Mouse (Mus musculus): ENCODE measurements around the gene Gpr87. TPM values are rescaled to one million over a fixed set of nuclear protein-coding genes. Genes with fewer than 3 reads are reported as not detected.

The Gpr87 gene
- polyA plus RNA-seq, 1 experiment from 2014 or later = not detected

GRCm38 (mm10) chr3:59225411-59225810 is 30.5 kb upstream of the Gpr87 start:
- no peaks in the 10 kb centered on the region for H3K27me3 ChIP-seq (replicated peaks; ENCODE audit: control insufficient read depth, insufficient read depth, low read length)
- no peak overlapping the region for H3K9ac ChIP-seq (ENCODE audit: low read depth, low read length)
- H3K36me3 ChIP-seq (ENCODE audit: control insufficient read depth, insufficient read depth) = no peaks in the 10 kb centered on the region
- no peak for ATAC-seq
- H3K27ac ChIP-seq (ENCODE audit: low read depth, low read length) = no peak overlapping the region
- no peak for TF ChIP-seq CTCF (IDR thresholded peaks at IDR 0.05; ENCODE audit: low read depth)
- H3K4me3 ChIP-seq (ENCODE audit: low read depth, low read length) = no peak overlapping the region
- H3K9me3 ChIP-seq (ENCODE audit: control insufficient read depth) = no peaks in the 10 kb centered on the region
- H3K4me2 ChIP-seq (replicated peaks; ENCODE audit: low read depth) = no peak overlapping the region
- no peaks in the 10 kb centered on the region for H3K4me1 ChIP-seq (replicated peaks; ENCODE audit: control insufficient read depth, insufficient read depth, low read length)

- no peak overlapping the region for H3K4me2 ChIP-seq (replicated peaks; ENCODE audit: low read depth)
- no peak for TF ChIP-seq CTCF (IDR thresholded peaks at IDR 0.05; ENCODE audit: low read depth)
- no peaks in the 10 kb centered on the region for H3K4me1 ChIP-seq (replicated peaks; ENCODE audit: control insufficient read depth, insufficient read depth, low read length)
- H3K36me3 ChIP-seq (ENCODE audit: control insufficient read depth, insufficient read depth) = no peaks in the 10 kb centered on the region
- no peaks in the 10 kb centered on the region for H3K27me3 ChIP-seq (replicated peaks; ENCODE audit: control insufficient read depth, insufficient read depth, low read length)
- H3K27ac ChIP-seq (ENCODE audit: low read depth, low read length) = no peak overlapping the region
- no peak overlapping the region for H3K4me3 ChIP-seq (ENCODE audit: low read depth, low read length)
- 88% methylated on average over 2 of the region's 2 CpGs for WGBS
- no peaks in the 10 kb centered on the region for H3K9me3 ChIP-seq (ENCODE audit: control insufficient read depth)
- no peak for ATAC-seq
- H3K9ac ChIP-seq (ENCODE audit: low read depth, low read length) = no peak overlapping the region
Measured at GRCm38 (mm10) chr3:59222303-59222702, 27.4 kb upstream of the Gpr87 start.

GRCm38 (mm10) chr3:59219326-59219725 is 24.4 kb upstream of the Gpr87 start:
- no peak overlapping the region for H3K27ac ChIP-seq (ENCODE audit: low read depth, low read length)
- no peak for ATAC-seq
- no peaks in the 10 kb centered on the region for H3K36me3 ChIP-seq (ENCODE audit: control insufficient read depth, insufficient read depth)
- no peak overlapping the region for H3K9ac ChIP-seq (ENCODE audit: low read depth, low read length)
- no peaks in the 10 kb centered on the region for H3K4me1 ChIP-seq (replicated peaks; ENCODE audit: control insufficient read depth, insufficient read depth, low read length)
- no peak overlapping the region for H3K4me2 ChIP-seq (replicated peaks; ENCODE audit: low read depth)
- no peak for TF ChIP-seq CTCF (IDR thresholded peaks at IDR 0.05; ENCODE audit: low read depth)
- H3K27me3 ChIP-seq (replicated peaks; ENCODE audit: control insufficient read depth, insufficient read depth, low read length) = no peaks in the 10 kb centered on the region
- no peaks in the 10 kb centered on the region for H3K9me3 ChIP-seq (ENCODE audit: control insufficient read depth)
- H3K4me3 ChIP-seq (ENCODE audit: low read depth, low read length) = no peak overlapping the region
- WGBS = 87% methylated on average over 2 of the region's 2 CpGs

- TF ChIP-seq CTCF (IDR thresholded peaks at IDR 0.05; ENCODE audit: low read depth) = no peak
- Histone ChIP-seq H3K9me3 (ENCODE audit: control insufficient read depth) (no peaks in the 10 kb centered on the region), H3K4me2 (replicated peaks; ENCODE audit: low read depth) (no peak overlapping the region), H3K36me3 (ENCODE audit: control insufficient read depth, insufficient read depth) (no peaks in the 10 kb centered on the region), H3K4me3 (ENCODE audit: low read depth, low read length) (no peak overlapping the region), H3K4me1 (replicated peaks; ENCODE audit: control insufficient read depth, insufficient read depth, low read length) (no peaks in the 10 kb centered on the region), H3K27me3 (replicated peaks; ENCODE audit: control insufficient read depth, insufficient read depth, low read length) (no peaks in the 10 kb centered on the region), H3K27ac (ENCODE audit: low read depth, low read length) (no peak overlapping the region), H3K9ac (ENCODE audit: low read depth, low read length) (no peak overlapping the region)
- no peak for ATAC-seq
- WGBS = 87% methylated on average over 10 of the region's 10 CpGs
Measured at GRCm38 (mm10) chr3:59217211-59217610, 22.3 kb upstream of the Gpr87 start.

GRCm38 (mm10) chr3:59212404-59212803 is 17.5 kb upstream of the Gpr87 start:
- no peak for TF ChIP-seq CTCF (IDR thresholded peaks at IDR 0.05; ENCODE audit: low read depth)
- H3K9me3 ChIP-seq (ENCODE audit: control insufficient read depth) = no peaks in the 10 kb centered on the region
- no peak overlapping the region for H3K9ac ChIP-seq (ENCODE audit: low read depth, low read length)
- H3K4me1 ChIP-seq (replicated peaks; ENCODE audit: control insufficient read depth, insufficient read depth, low read length) = no peaks in the 10 kb centered on the region
- H3K4me2 ChIP-seq (replicated peaks; ENCODE audit: low read depth) = no peak overlapping the region
- no peak for ATAC-seq
- no peaks in the 10 kb centered on the region for H3K36me3 ChIP-seq (ENCODE audit: control insufficient read depth, insufficient read depth)
- H3K4me3 ChIP-seq (ENCODE audit: low read depth, low read length) = no peak overlapping the region
- H3K27ac ChIP-seq (ENCODE audit: low read depth, low read length) = no peak overlapping the region
- H3K27me3 ChIP-seq (replicated peaks; ENCODE audit: control insufficient read depth, insufficient read depth, low read length) = no peaks in the 10 kb centered on the region

- Histone ChIP-seq H3K36me3 (ENCODE audit: control insufficient read depth, insufficient read depth) (no peaks in the 10 kb centered on the region), H3K4me1 (replicated peaks; ENCODE audit: control insufficient read depth, insufficient read depth, low read length) (no peaks in the 10 kb centered on the region), H3K9ac (ENCODE audit: low read depth, low read length) (no peak overlapping the region), H3K27me3 (replicated peaks; ENCODE audit: control insufficient read depth, insufficient read depth, low read length) (no peaks in the 10 kb centered on the region), H3K4me2 (replicated peaks; ENCODE audit: low read depth) (no peak overlapping the region), H3K4me3 (ENCODE audit: low read depth, low read length) (no peak overlapping the region), H3K9me3 (ENCODE audit: control insufficient read depth) (no peaks in the 10 kb centered on the region), H3K27ac (ENCODE audit: low read depth, low read length) (no peak overlapping the region)
- TF ChIP-seq CTCF (IDR thresholded peaks at IDR 0.05; ENCODE audit: low read depth) = no peak
- ATAC-seq = no peak
- WGBS = 88% methylated on average over 8 of the region's 8 CpGs
Measured at GRCm38 (mm10) chr3:59211784-59212183, 16.9 kb upstream of the Gpr87 start.

- no peak for ATAC-seq
- Histone ChIP-seq H3K4me3 (ENCODE audit: low read depth, low read length) (no peak within 1 kb of the TSS), H3K4me1 (replicated peaks; ENCODE audit: control insufficient read depth, insufficient read depth, low read length) (no peaks in the 10 kb centered on the region), H3K27ac (ENCODE audit: low read depth, low read length) (no peak within 1 kb of the TSS), H3K4me2 (replicated peaks; ENCODE audit: low read depth) (no peak within 1 kb of the TSS), H3K9me3 (ENCODE audit: control insufficient read depth) (no peaks in the 10 kb centered on the region), H3K9ac (ENCODE audit: low read depth, low read length) (no peak within 1 kb of the TSS), H3K36me3 (ENCODE audit: control insufficient read depth, insufficient read depth) (no peaks in the 10 kb centered on the region), H3K27me3 (replicated peaks; ENCODE audit: control insufficient read depth, insufficient read depth, low read length) (no peaks in the 10 kb centered on the region)
- no peak for TF ChIP-seq CTCF (IDR thresholded peaks at IDR 0.05; ENCODE audit: low read depth)
- 89% methylated on average over 6 of the region's 6 CpGs for WGBS
Measured at GRCm38 (mm10) chr3:59210727-59211126, 15.8 kb upstream of the Gpr87 start, which contains the start of gene P2ry13. Gene P2ry13 (minus strand): TSS chr3:59210882.

Data from intestine, postnatal 0 days (tissue).